Mouse (Mus musculus): ENCODE data around the gene Rims3.

- TF ChIP-seq GATA1 (IDR thresholded peaks at IDR 0.05; ENCODE audit: borderline replicate concordance, low read length) (no peak), FLI1 (IDR thresholded peaks at IDR 0.05; ENCODE audit: low read length) (no peak)
Observed at GRCm38 (mm10) chr4:120880731-120881432, 26.3 kb downstream of the Rims3 start.

All from megakaryocyte, embryonic 14.5 days (primary cell).